Mouse (Mus musculus): Measurements from ENCODE around the gene Trnp1. TPM values are rescaled to one million over a fixed set of nuclear protein-coding genes. Genes with fewer than 3 reads are reported as not detected.
A peak's percentile ranks its signal among the peaks of the same experiment; 100 is the strongest.
"Not testable (repeated sequence)": the region's sequence is repeated elsewhere in the genome, so short reads cannot be mapped to it uniquely, and the experiment has no call there.

Trnp1 gene
- total RNA-seq (2015; ENCODE audit: low replicate concordance) (not detected in 2 replicates), total RNA-seq (2017; ENCODE audit: low replicate concordance) (not detected in 2 replicates)

DNA sequence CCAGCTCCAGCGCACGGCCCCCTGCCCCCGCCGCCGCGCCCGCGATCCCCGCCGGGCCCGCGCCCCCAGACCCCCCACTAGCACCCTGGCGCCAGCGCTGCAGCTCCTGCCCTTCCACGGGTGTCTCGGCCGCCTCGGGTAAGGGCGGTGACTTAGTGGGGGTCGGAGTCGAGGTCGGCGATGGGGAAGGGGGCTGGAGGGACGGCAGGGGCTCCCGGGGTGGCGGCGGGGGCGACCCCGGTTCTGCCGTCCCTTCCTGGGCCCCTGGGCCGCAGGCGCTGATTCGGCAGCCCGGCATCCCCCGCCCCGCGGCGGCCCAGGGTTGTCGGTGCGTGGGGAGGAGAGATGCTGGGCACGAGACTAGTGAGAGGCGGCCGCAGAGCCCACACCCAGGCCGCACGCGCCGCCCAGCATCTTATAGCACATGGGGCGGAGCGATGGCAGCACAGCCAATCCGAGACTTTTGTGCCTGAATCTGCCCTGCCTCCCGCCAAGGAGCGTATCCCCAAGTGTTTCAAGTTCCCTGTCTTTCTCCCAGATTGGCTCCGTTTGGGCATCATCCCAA, at the start of gene Trnp1:
Gene Trnp1, minus strand, starts transcription at position 391 of the 565 bp plus-strand sequence.
- 0 out of 2 replicates have a peak, but pooled peaks have one; percentile 43 for ATAC-seq (replicated peaks; ENCODE audit: low FRiP score, poor library complexity, severe bottlenecking)

DNA sequence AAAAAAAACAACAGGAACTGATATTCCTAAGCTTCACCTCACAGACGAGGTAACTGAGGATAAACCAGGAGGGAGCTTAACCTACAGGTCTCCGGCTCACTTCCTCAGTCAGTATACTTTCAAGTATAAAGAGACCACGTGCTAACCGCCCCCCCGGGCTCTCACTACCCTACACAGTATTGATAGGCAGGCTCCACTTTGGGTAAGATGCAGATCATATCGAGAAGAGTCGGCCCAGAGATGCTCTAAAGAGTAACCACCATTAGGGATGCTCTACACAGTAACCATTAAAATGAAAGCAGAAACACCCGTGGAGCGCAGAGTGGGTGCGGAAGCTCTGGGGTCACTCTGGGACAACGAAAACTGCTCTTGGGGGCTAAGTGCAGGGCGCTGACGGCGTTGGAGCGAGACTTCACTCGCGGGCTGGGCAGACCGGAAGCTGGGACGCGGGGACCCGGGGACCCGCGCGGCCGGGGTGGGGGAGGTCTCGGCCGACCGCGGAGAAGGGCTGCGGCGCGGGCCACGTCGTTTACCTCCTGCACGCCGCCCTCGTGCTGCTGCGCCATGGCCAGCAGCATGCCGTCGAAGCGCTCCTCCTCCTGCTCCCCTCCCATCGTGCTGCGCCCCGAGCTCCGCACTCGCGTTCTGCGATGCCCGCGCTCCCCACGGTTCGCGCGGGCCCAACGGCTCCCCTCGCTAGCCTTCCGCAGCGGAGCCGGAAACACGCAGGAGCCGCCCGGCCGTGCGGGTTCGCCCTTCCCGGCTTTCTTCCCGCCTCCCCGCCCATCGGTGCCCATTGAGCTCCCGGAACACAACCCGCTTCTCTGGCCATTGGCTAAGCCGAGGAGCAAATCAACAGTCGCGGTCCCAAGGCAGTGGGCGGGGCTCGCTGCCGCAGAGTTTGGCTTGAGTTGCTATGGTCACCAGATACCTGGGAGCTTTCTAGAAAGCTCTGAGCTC, 47.2 kb upstream of the Trnp1 start, which contains the start of gene Nudc:
Gene Nudc, minus strand, starts transcription at position 725 of the 960 bp plus-strand sequence.
- ATAC-seq (replicated peaks; ENCODE audit: low FRiP score, poor library complexity, severe bottlenecking), result peak; percentile 99

DNA sequence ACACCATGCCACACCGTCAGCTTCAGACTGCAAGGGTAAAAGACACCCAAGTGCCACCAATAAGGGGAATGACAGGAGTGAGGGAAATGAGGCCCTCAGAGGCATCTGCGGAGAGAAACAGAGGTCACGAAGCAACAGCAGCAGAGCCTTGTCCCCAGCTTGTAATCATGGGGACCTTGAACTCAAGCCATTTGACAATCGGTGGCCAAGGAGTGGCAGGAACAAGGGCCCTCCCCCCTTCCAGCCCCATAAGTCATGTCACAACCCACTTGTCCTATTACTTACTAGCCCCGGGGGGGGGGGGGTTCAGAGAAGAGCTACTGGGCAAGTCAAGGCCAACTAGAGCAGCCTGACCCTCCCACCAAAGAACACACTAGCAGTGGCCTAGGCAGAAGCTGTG, 38.3 kb upstream of the Trnp1 start:
- no peak for ATAC-seq (replicated peaks; ENCODE audit: low FRiP score, poor library complexity, severe bottlenecking)

DNA sequence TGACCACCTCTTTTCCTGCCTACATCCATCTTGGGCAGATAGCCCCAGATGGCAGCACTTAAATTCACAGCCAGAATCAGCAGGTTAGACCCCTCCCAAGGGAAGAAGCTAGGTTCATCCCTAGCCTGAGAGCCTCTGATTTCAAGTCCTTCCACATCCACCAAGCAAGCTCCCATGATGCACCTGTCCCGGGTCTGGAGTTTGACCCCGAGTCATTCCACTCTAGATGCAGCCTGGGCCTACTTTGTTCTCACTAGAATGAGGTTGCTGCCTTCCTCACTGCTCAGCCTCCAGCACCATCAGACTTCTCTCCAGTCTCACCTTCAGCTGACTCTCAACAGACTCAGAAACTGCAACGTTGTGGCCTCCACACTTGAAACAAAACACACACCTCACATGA, 37.7 kb upstream of the Trnp1 start:
- no peak for ATAC-seq (replicated peaks; ENCODE audit: low FRiP score, poor library complexity, severe bottlenecking)

DNA sequence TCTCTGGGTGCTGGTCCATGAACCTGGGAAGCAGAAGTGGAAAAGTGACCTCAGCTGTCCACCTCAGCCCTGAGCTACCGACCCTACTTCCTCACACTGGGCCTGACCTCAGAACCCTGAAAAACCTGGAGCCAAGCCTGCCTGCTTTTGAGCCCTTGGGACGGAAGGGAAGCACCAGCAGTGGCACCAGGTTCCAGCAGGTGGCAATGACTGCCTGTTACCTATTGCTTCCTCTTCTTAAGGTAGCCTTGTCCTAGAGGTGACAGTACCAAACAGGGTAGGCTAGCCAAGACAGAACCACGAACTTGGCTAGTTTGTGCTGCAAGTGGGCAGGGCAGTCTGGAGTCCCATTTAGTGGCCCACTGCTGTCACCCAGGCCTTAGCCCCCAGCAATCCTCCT, 34.4 kb upstream of the Trnp1 start:
- no peak for ATAC-seq (replicated peaks; ENCODE audit: low FRiP score, poor library complexity, severe bottlenecking)

DNA sequence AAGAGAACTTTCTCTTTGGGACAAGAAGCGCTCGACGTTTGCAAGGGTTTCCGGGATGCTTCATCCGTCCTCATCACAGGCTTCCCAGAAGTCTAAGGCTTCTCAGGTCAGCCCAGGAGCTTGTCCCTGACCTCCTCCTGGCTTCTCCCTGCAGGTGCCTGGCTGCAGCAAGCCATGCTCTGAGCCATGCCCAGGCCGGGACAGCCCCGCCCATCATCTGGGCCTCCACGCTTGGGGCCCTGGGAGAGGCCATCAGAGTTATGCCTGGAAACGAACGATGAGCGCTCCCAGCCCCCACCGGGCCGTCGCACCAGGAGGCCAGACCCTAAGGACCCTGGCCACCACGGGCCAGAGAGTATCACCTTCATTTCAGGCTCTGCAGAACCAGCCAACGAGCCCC, 29.4 kb upstream of the Trnp1 start:
- ATAC-seq (replicated peaks; ENCODE audit: low FRiP score, poor library complexity, severe bottlenecking), result no peak

DNA sequence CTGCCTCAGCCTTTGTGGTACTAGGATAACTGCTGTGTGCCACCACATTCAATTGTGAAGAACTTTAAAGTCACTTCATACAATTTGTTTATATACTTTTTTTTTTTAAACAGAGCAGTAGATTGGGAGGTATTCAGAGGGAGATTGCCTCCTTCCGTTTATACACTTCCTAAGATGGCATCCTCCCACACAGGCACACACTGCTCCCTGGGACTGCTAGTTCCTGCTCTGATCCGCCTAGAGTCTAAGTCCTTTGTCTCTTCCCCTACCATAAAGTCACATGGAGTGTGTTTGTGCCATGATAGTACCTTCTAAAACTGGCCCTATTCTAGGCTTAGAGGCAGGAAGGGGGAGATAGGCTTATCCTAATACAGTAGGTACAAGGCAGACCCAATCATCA, 23.2 kb upstream of the Trnp1 start:
- ATAC-seq (replicated peaks; ENCODE audit: low FRiP score, poor library complexity, severe bottlenecking), result no peak

DNA sequence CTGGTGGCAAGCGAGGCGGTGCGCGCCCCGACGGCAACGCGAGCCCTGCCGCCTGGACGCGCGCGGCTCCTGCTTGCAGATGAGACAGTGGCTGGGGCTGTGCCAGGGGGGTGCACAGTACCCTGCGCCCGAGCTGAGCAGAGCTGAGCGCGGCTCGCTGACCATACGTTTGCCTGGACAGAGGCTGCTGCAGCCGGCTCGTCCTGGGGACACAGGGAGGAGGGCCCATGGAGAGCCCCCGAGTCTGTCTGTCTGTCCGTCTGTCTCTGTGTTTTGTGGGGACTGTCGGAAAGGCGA, 21.0 kb upstream of the Trnp1 start:
- no peak for ATAC-seq (replicated peaks; ENCODE audit: low FRiP score, poor library complexity, severe bottlenecking)

DNA sequence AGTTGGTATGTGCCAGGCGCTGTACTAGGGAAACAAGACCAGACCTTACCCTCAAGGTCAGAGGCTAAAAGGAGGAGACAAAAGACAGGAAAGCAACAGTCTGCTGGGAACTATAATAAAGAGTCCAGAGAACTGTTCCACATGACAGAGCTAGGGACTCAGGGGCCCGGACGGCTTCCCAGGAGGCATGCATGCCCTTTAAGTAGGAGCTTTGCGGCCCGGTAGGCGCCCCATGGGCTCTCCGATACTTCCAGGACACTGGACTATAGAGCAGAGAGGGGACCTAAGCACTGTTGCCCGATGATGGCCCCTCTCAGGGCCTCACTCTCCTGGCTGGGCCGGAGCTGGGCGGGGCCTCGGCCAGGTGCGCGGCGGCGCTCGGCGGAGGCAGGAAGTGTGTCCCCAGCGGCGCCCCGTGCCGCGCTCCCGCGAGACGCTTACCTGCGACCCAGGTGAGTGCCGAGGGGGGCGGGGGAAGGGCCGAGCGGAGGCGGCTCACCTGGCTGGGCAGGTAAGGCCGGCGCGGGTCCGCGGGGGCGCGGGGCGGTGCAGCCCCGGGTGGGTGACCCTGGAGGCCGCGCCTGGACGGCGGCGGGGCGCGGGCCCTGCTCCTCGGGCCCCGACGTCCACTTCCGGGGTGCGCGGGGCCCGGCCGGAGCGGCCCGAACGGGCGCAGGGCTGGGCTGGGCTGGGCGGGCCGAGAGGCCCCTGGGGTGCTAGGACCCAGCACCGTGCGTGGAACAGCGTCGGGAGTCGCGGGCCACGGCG, 20.4 kb upstream of the Trnp1 start, which contains the start of gene Kdf1:
Gene Kdf1, plus strand, starts transcription at position 363 of the 768 bp plus-strand sequence.
- ATAC-seq (replicated peaks; ENCODE audit: low FRiP score, poor library complexity, severe bottlenecking), result no peak

DNA sequence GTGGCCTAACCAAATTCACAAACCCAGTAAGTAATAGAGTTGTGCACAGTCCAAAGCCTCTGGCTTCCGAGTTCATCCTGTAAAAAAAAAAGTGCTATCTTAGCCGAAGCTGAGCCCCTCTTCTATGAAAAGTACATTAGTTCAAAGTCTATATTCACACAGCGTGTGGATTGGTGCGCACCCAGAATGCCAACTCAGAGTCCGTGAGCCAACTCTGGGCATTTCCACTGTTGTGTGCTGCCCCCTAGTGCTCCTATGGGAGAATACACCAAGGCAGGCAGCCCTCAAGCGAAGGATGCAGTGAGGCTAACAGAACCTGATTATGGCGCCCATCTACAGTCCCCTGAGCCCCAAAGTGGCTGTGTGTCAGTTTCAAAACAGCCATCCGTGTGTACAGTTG, 14.6 kb upstream of the Trnp1 start:
- ATAC-seq (replicated peaks; ENCODE audit: low FRiP score, poor library complexity, severe bottlenecking), result peak; percentile 84

DNA sequence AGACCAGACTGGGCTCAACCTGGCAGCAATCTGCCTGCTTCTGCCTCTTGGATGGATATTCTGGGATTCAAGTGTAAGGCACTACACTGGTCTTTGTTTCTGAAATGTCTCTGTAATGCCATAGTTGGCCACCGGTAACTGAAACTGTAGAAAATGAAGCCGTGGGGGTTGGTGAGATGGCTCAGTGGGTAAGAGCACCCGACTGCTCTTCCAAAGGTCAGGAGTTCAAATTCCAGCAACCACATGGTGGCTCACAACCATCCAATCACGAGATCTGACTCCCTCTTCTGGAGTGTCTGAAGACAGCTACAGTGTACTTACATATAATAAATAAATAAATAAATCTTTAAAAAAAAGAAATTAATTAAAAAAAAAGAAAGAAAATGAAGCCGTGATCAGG, 14.2 kb upstream of the Trnp1 start:
- not testable (repeated sequence) for ATAC-seq (replicated peaks; ENCODE audit: low FRiP score, poor library complexity, severe bottlenecking)

DNA sequence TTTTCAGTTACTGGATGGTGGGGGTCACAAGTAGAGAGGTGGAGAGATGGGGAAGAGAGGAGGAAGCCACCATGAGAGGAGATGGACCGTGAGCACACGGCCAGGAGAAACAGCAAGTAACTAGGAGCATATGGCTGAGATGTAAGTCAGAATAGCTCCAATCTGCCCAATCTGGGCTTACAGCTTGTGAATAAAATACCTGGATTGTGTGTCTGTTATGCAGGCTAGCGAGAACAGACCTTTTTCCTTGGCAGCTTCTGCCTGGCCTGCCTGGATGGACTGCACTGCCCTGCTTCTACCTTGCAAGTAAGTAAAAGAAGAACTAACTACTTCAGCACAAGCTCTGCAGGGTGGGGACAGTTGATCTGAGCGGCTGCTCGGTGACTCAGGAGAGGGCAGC, 12.7 kb upstream of the Trnp1 start:
- ATAC-seq (replicated peaks; ENCODE audit: low FRiP score, poor library complexity, severe bottlenecking), result no peak

DNA sequence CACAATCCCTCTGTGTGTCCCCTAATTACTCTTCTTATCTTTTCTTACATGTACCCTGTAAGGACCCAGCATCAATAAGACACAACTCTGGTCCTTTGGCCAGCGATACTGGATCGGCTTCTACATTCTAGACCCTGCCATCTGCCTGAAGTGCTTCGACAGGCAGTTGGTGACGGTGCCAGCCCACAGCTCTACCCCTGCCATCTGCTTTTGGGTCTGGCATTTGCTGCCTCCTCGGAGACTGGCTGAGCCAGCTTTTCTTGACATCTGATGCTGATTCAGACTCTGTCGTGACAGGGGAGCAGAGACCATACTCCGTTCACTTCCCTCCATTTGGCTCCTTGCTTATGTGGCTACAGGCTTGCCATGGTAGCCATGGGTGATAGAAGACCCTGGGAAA, 10.6 kb upstream of the Trnp1 start:
- ATAC-seq (replicated peaks; ENCODE audit: low FRiP score, poor library complexity, severe bottlenecking), result no peak

DNA sequence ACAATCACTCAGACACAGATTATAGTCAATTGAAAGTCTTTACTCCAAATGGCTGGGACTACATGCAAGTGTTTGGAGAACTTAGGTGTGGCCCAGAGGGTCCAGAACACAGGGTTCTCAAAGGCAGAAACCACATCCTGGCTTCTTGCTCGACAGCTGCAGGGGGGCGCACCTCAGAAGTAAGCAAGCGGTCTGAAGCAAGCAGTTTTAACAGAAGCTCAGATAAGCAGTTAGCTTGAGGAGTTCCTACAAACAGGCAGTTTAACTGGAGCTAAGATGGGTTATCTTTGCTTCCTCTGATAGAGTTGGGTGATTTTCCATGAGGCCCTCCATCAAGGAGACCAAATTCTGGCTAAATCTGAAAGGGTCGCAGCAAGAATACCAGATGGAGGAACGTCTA, 8.2 kb upstream of the Trnp1 start:
- no peak for ATAC-seq (replicated peaks; ENCODE audit: low FRiP score, poor library complexity, severe bottlenecking)

DNA sequence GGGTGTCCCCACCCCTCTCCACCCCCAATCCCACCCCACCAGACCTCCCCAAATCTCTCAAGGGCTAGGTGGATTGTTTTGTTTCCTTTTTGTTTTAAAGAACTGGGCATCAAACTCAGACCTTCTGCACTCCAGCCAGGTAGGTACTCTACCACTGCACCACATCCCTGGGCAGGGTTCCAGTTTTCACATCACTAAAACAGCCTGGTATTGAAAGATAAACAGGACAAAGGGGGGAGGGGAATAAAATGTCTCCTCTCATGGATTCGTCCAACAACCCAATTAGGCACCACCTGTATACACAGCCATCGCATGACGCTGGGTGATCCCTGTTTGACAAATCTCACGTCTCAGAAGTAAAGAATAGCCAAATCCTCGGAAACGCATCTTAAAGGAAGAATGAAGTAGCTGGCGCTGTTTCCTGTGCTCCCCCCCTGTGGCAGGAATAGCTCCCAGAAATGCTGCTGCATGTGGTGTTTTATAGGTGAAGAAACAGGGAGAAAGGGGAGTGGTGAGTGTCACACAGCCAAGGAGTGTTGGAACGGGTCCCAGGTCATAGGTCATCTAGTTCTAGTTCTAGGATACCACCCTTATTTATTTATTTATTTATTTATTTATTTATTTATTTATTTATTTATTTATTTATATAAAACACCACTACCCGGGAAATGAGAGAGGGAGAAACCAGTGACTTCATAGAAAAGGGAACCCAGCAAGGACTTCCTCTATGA, 6.6 kb upstream of the Trnp1 start:
- no peak for ATAC-seq (replicated peaks; ENCODE audit: low FRiP score, poor library complexity, severe bottlenecking)

DNA sequence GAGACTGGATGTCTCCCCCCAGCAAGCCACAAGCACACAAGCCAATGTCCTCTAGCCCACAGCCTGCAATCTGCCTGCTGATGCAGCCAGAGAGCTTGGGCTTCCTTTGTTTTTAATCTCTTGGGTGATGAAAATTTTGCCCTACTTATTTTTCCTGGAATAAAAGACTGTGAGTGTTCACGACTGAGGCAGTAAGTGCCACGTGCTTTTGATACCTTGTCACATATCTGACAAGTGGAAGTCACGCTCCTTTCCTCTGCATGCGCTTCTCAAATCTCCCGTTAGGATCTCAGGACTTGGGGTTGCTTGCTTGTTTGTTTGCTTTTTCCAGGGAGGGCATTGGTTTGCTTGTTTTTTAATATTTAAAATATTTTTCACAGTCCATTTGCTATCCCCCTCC, 6.0 kb upstream of the Trnp1 start:
- ATAC-seq (replicated peaks; ENCODE audit: low FRiP score, poor library complexity, severe bottlenecking), result no peak

DNA sequence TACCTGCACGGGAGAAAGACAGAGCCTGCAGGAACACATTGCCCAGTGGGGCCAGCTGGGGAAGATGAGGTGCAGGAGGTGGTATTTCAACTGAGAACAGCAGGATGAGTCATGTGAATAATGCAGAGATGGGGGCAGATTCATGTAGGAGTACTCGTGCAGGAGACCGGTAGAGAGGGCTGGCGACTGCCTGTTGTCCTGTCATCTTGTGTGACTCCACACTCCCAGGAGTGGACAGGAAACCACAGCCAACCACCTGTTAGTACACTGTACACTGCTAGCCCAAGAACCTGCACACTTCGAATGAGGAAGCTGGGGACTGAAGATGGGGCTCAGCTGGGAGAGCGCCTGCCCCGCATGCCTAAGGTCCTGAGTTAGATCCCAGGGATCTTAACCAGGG, 3.2 kb upstream of the Trnp1 start:
- no peak for ATAC-seq (replicated peaks; ENCODE audit: low FRiP score, poor library complexity, severe bottlenecking)

DNA sequence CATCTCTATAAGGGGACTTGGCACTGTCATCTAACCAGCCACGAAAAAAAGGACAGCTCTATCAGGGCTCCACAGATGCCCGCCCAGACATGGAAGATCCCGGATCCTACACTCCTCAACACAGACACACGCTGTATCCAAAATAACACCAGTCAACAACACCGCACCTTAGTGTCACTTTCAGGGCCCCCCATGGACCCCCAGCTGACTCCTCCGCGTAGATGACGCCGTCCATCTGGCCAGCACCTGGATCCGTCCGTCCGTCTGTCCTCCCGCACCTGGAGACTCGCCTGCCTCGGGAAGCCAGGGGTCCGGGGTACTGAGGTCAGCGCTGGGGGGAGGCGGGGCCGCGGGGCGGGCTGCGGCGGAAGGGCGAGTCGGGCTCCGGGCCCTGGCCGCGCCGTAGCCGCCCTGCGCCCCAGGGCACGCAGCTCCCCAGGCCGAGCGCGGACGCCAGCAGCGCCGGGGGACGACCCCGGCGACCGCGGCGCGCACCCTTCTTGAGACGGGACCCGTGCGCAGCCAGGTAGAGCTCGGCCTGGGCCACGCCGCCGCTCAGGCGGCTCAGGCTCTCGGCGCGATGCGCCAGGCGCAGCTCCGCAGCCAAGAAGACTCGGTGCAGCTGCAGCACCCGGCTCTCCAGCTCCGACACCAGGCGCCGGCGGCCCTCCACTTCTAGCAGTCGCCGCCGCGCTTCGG, 740 bp downstream of the Trnp1 start:
- ATAC-seq (replicated peaks; ENCODE audit: low FRiP score, poor library complexity, severe bottlenecking), result no peak

DNA sequence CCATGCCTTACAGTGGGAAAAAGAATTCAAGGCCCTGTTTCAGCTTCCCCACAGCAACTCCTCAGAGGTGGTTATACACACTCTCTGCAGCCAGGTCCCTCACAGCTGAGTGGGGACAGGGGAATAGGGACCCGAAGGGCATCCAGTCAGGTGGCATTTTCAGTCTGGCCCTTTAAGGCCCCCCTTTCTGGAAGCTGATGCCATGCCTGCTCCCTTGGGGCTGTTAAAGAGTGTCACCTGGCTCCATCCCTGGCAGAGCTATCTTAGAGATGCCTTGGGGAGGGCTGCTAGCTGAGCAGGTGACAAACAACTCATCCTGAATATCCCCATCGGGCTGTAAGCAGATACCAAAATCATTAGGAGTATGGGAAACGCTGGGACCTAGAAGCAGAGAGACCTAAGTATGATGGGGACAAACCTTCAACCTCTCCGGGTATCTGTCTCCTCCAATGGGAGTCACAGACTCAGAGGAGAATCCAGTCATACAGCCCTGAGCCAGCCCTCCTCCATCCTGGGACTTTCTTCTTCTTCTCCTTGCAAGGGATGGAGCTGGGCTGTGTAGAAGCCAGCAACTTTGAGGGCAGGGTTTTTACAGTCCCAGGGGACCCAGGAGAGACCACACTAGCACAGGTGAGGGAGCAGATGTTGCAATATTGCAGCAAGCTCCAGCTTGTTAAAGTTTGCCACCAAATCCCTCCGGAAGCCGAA, 1.5 kb downstream of the Trnp1 start:
- no peak for ATAC-seq (replicated peaks; ENCODE audit: low FRiP score, poor library complexity, severe bottlenecking)

Measured in erythroblast, adult 5-6 weeks (primary cell).